Mouse (Mus musculus): ENCODE measurements around the gene Acox3.

- TF ChIP-seq CTCF (IDR thresholded peaks at IDR 0.05; ENCODE audit: low read depth, low read length) (no peak), POLR2A (IDR thresholded peaks at IDR 0.05; ENCODE audit: insufficient read depth, low read length) (no peak)
These were observed 43.3 kb upstream of the Acox3 start for GRCm38 (mm10) chr5:35539576-35539975.

Measured in ES-Bruce4 (cell line).